Mouse (Mus musculus) lung, adult 2 months (tissue): ENCODE data around the gene Ints5. TPM values are rescaled to one million over a fixed set of nuclear protein-coding genes. Genes with fewer than 3 reads are reported as not detected.
A peak's percentile ranks its signal among the peaks of the same experiment; 100 is the strongest.
"Not testable (repeated sequence)": the region's sequence is repeated elsewhere in the genome, so short reads cannot be mapped to it uniquely, and the experiment has no call there.

Experiments
- DNase-seq: peaks from one replicate; pipeline ENCODE4 v3.0.0; 2022
- H3K4me1 ChIP-seq: fragments of 200-500 bp; 2 replicates; pipeline ENCODE4 v1.6.1; 2011; ENCODE audit warnings: low read length; ENCODE audit not compliant: control insufficient read depth, insufficient read depth
- H3K4me3 ChIP-seq: fragments of 200-500 bp; replicated peaks from 2 replicates; pipeline ENCODE3; 2011; ENCODE audit warnings: low read depth, mild to moderate bottlenecking, control low read depth, low read length; ENCODE audit errors: extremely low read depth
- CTCF ChIP-seq: fragments of 200-500 bp; IDR thresholded peaks from 2 replicates; pipeline ENCODE4 v1.5.1; 2011; ENCODE audit warnings: mild to moderate bottlenecking, low read length, control low read depth; ENCODE audit not compliant: insufficient read depth
- POLR2A ChIP-seq: fragments of 200-500 bp; IDR thresholded peaks from 2 replicates; pipeline ENCODE4 v1.6.1; 2011; ENCODE audit warnings: low read depth, mild to moderate bottlenecking, control low read depth, low read length, borderline replicate concordance; ENCODE audit errors: extremely low read depth
- WGBS: fragments of 180-500 bp; shearing (Covaris S2); methylation state at CpG from one replicate; pipeline ENCODE4 v1.1.7; 2018; 5-methylcytosine and 5-hydroxymethylcytosine counted together
- polyA plus RNA-seq: library from polyadenylated mRNA; depleted of rRNA; stranded (reverse); fragments of >200 nt; gene quantifications from 2 replicates; pipeline ENCODE4 v1.2.3, GENCODE M21; 2012

The Ints5 gene
- polyA plus RNA-seq, 1 experiment = 22.2 TPM

DNA sequence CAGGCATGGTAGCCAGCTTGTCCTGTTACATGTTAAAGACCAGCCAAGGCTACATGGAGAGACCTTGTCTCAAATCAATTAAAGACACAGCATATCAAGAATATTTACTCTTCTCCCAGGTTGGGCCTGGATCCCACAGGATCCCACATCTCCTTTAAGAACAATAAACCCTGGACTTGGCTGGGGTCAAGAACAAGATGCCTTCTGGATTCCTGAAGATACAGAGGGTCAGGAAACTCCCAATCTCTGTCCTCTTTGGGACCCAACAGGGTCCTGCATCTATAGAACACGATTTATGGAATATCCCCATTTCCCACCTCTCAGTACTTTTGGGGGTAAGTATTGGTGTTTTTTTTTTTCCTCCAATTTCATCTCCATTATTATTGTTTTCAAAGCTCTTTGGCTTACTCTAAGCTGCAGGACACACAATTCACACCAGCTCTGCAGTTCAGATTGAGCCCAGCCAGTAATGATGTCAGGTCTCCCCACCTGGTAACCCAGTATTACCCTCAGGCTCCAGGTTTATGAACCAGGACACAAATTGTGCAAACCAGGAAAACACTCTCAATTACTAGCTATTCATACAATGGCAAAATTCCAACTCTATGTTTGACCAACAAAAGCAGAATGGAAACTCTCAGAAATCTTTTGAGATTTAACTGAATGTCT lies 5.8 kb upstream of the Ints5 start:
- WGBS = 40% methylated on average over 1 of the region's 1 CpGs
- DNase-seq = no peak
- peaks cover 3% of the 10 kb centered on the region; the same call in 1 of the 2 replicates for H3K4me1 ChIP-seq
- no peak for TF ChIP-seq POLR2A
- TF ChIP-seq CTCF = no peak
- no peak overlapping the region for H3K4me3 ChIP-seq

DNA sequence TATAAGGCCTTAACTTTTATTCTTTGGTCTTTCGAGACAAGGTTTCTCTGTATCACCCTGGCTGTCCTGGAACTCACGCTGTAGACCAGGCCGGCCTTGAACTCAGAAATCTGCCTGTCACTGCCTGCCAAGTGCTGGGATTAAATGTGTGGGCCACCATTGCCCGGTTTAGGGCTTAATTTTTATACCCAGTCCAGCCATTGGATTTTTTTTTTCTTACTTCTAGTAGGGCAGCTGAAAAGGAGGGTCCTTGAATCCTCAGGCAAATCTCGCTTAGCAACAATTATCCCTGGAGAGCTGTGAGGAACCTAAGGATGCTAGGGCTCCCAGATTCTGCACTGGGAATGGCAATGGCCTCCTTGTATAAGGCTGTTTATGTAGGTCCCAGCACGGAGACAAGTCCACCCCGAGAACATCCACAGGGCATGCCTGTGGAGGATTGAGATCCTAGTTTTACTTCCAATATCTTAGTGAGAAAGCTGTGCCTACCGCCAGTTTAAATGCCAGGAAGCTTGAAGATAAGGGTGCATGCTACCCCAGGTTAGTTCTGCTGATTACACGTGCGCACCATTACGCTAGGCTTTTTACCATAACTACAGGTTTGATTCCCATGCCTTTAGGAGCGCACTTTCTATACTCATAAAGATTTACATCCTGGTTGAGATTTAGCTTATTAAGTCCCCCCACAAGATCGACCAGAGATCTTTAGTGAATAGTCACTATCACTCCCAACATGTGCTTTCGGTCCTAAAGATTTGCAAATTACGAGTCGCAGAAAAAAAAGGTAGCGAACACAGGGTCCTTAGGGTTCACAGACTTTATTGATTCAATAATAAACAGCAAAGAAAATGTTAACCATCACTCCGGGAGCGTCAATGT lies 5.0 kb upstream of the Ints5 start:
- no peak for TF ChIP-seq CTCF
- no peak for TF ChIP-seq POLR2A
- Histone ChIP-seq H3K4me1 (peaks cover 3% of the 10 kb centered on the region; the same call in 1 of the 2 replicates), H3K4me3 (peak overlapping the region; percentile 96)
- 18% methylated on average over 19 of the region's 19 CpGs for WGBS
- DNase-seq = no peak

DNA sequence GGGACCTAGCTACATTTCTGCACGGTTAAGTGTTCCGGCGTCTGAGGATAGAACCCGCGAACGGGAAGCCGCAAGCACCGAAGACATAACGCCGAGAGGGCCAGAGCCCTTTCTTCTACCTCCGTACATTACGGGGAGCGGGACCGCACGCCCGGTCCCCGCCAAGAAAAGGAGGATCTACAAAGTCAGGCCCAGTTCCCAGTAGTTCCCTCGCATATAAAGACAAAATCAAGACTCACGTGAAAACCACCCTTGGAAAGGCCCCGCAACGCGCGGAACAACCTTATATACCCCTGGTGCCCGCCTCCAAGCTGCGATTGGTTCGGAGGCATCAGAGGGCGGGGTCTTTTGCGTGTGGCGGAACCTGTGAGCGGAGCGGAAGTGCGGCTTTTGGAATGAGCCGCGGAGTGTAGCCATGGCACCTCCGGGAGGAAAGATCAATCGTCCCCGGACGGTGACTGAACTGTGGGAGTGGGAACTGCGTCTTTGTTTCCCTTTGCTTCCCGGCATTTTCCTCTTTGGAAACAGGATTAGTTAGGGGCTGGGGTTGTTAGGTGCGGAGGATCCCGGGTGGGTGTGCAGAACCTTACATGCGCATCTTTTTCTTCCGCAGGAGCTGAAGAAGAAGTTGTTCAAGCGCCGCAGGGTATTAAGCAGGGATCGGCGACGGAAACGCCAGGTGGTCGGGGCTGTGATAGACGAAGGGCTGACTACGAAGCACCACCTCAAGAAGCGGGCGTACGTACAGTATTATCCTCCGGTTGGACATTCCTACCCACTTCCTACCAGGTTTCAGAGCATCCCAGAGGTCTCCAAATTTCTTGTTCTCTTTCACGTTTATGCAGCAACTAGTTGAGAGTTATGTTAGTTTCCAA lies 4.1 kb upstream of the Ints5 start, which contains the start of the genes 1810009A15Rik and Gm49416:
TSS of gene 1810009A15Rik (plus strand) at position 343 of the 875 bp plus-strand sequence.
TSS of gene Gm49416 (plus strand) at position 416 of the 875 bp plus-strand sequence.
- no peak; the same call in 1 of the 2 replicates for TF ChIP-seq POLR2A
- no peak for TF ChIP-seq CTCF
- under 1% methylated on average over 58 of the region's 58 CpGs for WGBS
- DNase-seq = peak; percentile 90
- peaks cover 3% of the 10 kb centered on the region; the same call in 1 of the 2 replicates for H3K4me1 ChIP-seq
- H3K4me3 ChIP-seq = peak within 1 kb of the TSS; percentile 96

- Histone ChIP-seq H3K4me1 (peaks cover 9% of the 10 kb centered on the region; the same call in 1 of the 2 replicates), H3K4me3 (no peak overlapping the region)
- no peak for DNase-seq
- WGBS = 82% methylated on average over 9 of the region's 9 CpGs
- no peak for TF ChIP-seq CTCF
- TF ChIP-seq POLR2A = no peak
Observed at GRCm38 (mm10) chr19:8895397-8895960, 2.7 kb downstream of the Ints5 start.

- WGBS = 77% methylated on average over 5 of the region's 5 CpGs
- DNase-seq, H3K4me3 ChIP-seq, H3K4me1 ChIP-seq: not testable (repeated sequence)
Observed at GRCm38 (mm10) chr19:8896231-8896630, 3.4 kb downstream of the Ints5 start.

- TF ChIP-seq POLR2A = 0 out of 2 replicates have a peak, but pooled peaks have one; percentile 13
- DNase-seq = peak; percentile 23
- 16% methylated on average over 21 of the region's 21 CpGs for WGBS
Observed at GRCm38 (mm10) chr19:8897211-8897864, 4.5 kb downstream of the Ints5 start.

DNA sequence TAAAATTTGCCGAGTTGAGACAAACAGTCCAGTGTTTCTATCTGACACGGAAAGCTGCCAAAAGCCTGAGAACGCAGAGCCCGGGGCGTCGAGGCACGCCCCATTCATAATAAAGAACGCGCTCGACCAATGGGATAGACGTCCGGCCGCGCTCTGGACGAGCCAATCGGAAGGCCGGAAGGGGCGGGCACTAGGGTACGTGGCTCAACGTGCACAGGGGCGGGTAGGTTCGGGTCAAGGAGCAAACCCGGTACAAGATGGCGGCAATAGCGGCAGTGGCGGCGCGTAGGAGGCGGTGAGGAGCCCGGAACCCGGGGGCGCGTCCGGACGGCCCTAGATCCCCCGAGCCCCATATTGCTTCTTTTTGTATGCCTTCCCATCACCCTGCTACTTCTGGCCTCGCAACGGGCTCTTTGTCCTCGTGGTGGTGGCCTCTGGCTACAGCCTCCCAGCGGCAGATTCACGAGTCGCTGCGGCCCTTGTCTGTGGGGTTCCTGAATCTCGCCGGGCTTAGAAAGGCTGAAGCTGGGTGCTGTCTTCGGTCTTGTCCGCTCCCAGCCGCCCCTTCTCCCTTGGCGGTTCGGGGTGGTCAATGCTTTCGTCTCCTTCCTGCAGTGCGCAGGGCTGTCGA lies 5.2 kb downstream of the Ints5 start, which contains the start of gene Ganab:
TSS of gene Ganab (plus strand) at position 207 of the 631 bp plus-strand sequence.
- peak within 1 kb of the TSS; percentile 97 for H3K4me3 ChIP-seq
- H3K4me1 ChIP-seq = peaks cover 9% of the 10 kb centered on the region; the same call in 1 of the 2 replicates
- peak; percentile 92 for DNase-seq
- peak; percentile 87; the same call in 1 of the 2 replicates for TF ChIP-seq POLR2A
- no peak for TF ChIP-seq CTCF
- WGBS = under 1% methylated on average over 50 of the region's 53 CpGs

More at GRCm38 (mm10) chr19:8897211-8897864, 4.5 kb downstream of the Ints5 start:
- H3K4me3 ChIP-seq, H3K4me1 ChIP-seq: not testable (repeated sequence)

DNA sequence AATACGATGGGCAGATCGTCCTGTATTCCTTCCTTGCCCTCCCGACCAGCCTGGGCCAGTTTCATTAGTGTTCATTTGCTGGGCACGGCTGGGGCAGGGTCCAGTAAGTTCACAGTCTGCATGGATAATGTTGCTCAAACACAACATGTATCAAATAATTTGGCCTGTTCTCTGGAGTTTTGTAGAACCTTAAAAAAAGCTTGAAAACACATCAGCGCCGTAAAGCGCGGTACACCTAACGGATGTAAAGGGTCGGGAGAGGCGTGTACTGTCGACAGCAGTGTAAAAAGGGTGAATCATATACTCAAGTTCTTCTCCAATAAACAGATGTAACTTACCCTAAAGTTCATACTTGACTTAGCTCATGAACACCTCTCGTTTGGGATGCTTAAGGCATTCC lies 5.8 kb downstream of the Ints5 start:
- DNase-seq = no peak
- under 1% methylated on average over 13 of the region's 13 CpGs for WGBS
- Histone ChIP-seq H3K4me3 (peak overlapping the region; percentile 97), H3K4me1 (peaks cover 9% of the 10 kb centered on the region; the same call in 1 of the 2 replicates)
- TF ChIP-seq POLR2A (no peak), CTCF (no peak)
